Mouse (Mus musculus) hindbrain, embryonic 14.5 days (tissue): ENCODE measurements around the gene Adamts2. TPM values are rescaled to one million over a fixed set of nuclear protein-coding genes. Genes with fewer than 3 reads are reported as not detected.

Source experiments
- ATAC-seq: fragments of 200-750 bp; cut with Nextera tagmentation; 2 replicates; pipeline ENCODE4 v1.8.0; 2017; ENCODE audit warnings: moderate number of reproducible peaks, mild to moderate bottlenecking, moderate TSS enrichment, moderate library complexity; ENCODE audit not compliant: low FRiP score
- DNase-seq: peaks from one replicate; pipeline ENCODE4 v3.0.0-alpha.2; 2015; ENCODE audit warnings: low spot score
- H3K27ac ChIP-seq: fragments of 300-500 bp; sonication (generic); 2 replicates; pipeline ENCODE4 v1.5.1; 2014; ENCODE audit warnings: mild to moderate bottlenecking, moderate library complexity
- H3K27me3 ChIP-seq: fragments of 300-500 bp; sonication (generic); 2 replicates; pipeline ENCODE4 v1.6.1; 2014; ENCODE audit warnings: mild to moderate bottlenecking, low read length, mixed read lengths; ENCODE audit not compliant: control insufficient read depth, insufficient read depth
- H3K36me3 ChIP-seq: fragments of 300-500 bp; sonication (generic); replicated peaks from 2 replicates; pipeline ENCODE4 v1.6.1; 2014; ENCODE audit not compliant: control insufficient read depth, insufficient read depth
- H3K4me1 ChIP-seq: fragments of 300-500 bp; sonication (generic); replicated peaks from 2 replicates; pipeline ENCODE4 v1.6.1; 2014; ENCODE audit warnings: antibody characterized with exemption, low read length, mixed read lengths; ENCODE audit not compliant: control insufficient read depth, insufficient read depth
- H3K4me2 ChIP-seq: fragments of 300-500 bp; sonication (generic); replicated peaks from 2 replicates; pipeline ENCODE4 v1.6.1; 2014; ENCODE audit warnings: mild to moderate bottlenecking, moderate library complexity
- H3K4me3 ChIP-seq: fragments of 300-500 bp; sonication (generic); replicated peaks from 2 replicates; pipeline ENCODE4 v1.5.1; 2014; ENCODE audit warnings: mild to moderate bottlenecking, low read length
- H3K9ac ChIP-seq: fragments of 300-500 bp; sonication (generic); 2 replicates; pipeline ENCODE4 v1.6.1; 2014
- H3K9me3 ChIP-seq: fragments of 300-500 bp; sonication (generic); 2 replicates; pipeline ENCODE4 v1.6.1; 2016; ENCODE audit warnings: low read length; ENCODE audit not compliant: control insufficient read depth
- WGBS: fragments of 180-500 bp; shearing (Covaris S2); extraction: QIAGEN DNeasy Blood & Tissue Kit; methylation state at CpG from one replicate; pipeline ENCODE4 v1.1.7; 2014; 5-methylcytosine and 5-hydroxymethylcytosine counted together
- polyA plus RNA-seq: library from polyadenylated mRNA; unstranded; fragments of >200 nt; fragmentation: Nextera tagmentation; extraction: Ambion mirVana; gene quantifications from 2 replicates; pipeline ENCODE4 v1.2.1, GENCODE M21; 2014

The Adamts2 gene
- polyA plus RNA-seq, 1 experiment from 2014 or later, result 6.3 TPM

GRCm38 (mm10) chr11:50733146-50733545 is 131.3 kb downstream of the Adamts2 start:
- WGBS, result 71% methylated on average over 3 of the region's 3 CpGs
- no peak overlapping the region for H3K9ac ChIP-seq

GRCm38 (mm10) chr11:50734129-50734528 is 132.2 kb downstream of the Adamts2 start:
- Histone ChIP-seq H3K4me2 (no peak overlapping the region), H3K9ac (no peak overlapping the region), H3K36me3 (no peaks in the 10 kb centered on the region), H3K9me3 (no peaks in the 10 kb centered on the region), H3K27me3 (no peaks in the 10 kb centered on the region), H3K4me3 (no peak overlapping the region), H3K4me1 (no peaks in the 10 kb centered on the region), H3K27ac (no peak overlapping the region)
- ATAC-seq (no peak), DNase-seq (no peak)
- 63% methylated on average over 4 of the region's 4 CpGs for WGBS

More at GRCm38 (mm10) chr11:50733146-50733545, 131.3 kb downstream of the Adamts2 start:
- ATAC-seq, result no peak
- Histone ChIP-seq H3K4me1 (no peaks in the 10 kb centered on the region), H3K4me2 (no peak overlapping the region), H3K27ac (no peak overlapping the region), H3K36me3 (no peaks in the 10 kb centered on the region), H3K9me3 (no peaks in the 10 kb centered on the region), H3K27me3 (no peaks in the 10 kb centered on the region), H3K4me3 (no peak overlapping the region)
- no peak for DNase-seq

GRCm38 (mm10) chr11:50736548-50736947 is 134.7 kb downstream of the Adamts2 start:
- H3K9me3 ChIP-seq, result no peaks in the 10 kb centered on the region
- no peak for DNase-seq
- H3K27me3 ChIP-seq, result no peaks in the 10 kb centered on the region
- WGBS, result 83% methylated on average over 1 of the region's 1 CpGs
- H3K9ac ChIP-seq, result no peak overlapping the region
- ATAC-seq, result no peak
- H3K4me3 ChIP-seq, result no peak overlapping the region
- no peak overlapping the region for H3K4me2 ChIP-seq
- no peaks in the 10 kb centered on the region for H3K4me1 ChIP-seq
- H3K27ac ChIP-seq, result no peak overlapping the region
- H3K36me3 ChIP-seq, result no peaks in the 10 kb centered on the region

- no peaks in the 10 kb centered on the region for H3K36me3 ChIP-seq
- no peak overlapping the region for H3K9ac ChIP-seq
- DNase-seq (no peak), ATAC-seq (no peak)
- WGBS, result 97% methylated on average over 1 of the region's 1 CpGs
- H3K4me3 ChIP-seq, result no peak overlapping the region
- H3K4me2 ChIP-seq, result no peak overlapping the region
- no peak overlapping the region for H3K27ac ChIP-seq
- no peaks in the 10 kb centered on the region for H3K4me1 ChIP-seq
- no peaks in the 10 kb centered on the region for H3K9me3 ChIP-seq
- no peaks in the 10 kb centered on the region for H3K27me3 ChIP-seq
These were observed 136.6 kb downstream of the Adamts2 start for GRCm38 (mm10) chr11:50738436-50738835.

- H3K27me3 ChIP-seq, result no peaks in the 10 kb centered on the region
- no peaks in the 10 kb centered on the region for H3K36me3 ChIP-seq
- DNase-seq (no peak), ATAC-seq (no peak)
- H3K4me1 ChIP-seq, result no peaks in the 10 kb centered on the region
- WGBS, result 65% methylated on average over 10 of the region's 10 CpGs
- no peak overlapping the region for H3K9ac ChIP-seq
- no peak overlapping the region for H3K4me3 ChIP-seq
- no peaks in the 10 kb centered on the region for H3K9me3 ChIP-seq
- H3K27ac ChIP-seq, result no peak overlapping the region
- no peak overlapping the region for H3K4me2 ChIP-seq
These were observed 137.6 kb downstream of the Adamts2 start for GRCm38 (mm10) chr11:50739453-50739852.

GRCm38 (mm10) chr11:50742146-50742545 is 140.3 kb downstream of the Adamts2 start:
- 0 out of 2 replicates have a peak, but pooled peaks cover 6% of the 10 kb centered on the region for H3K4me1 ChIP-seq
- ATAC-seq (no peak), DNase-seq (no peak)
- H3K9ac ChIP-seq, result no peak overlapping the region
- H3K27me3 ChIP-seq, result no peaks in the 10 kb centered on the region
- H3K4me3 ChIP-seq, result no peak overlapping the region
- no peak overlapping the region for H3K4me2 ChIP-seq
- H3K27ac ChIP-seq, result no peak overlapping the region
- WGBS, result 90% methylated on average over 1 of the region's 1 CpGs
- no peaks in the 10 kb centered on the region for H3K36me3 ChIP-seq
- no peaks in the 10 kb centered on the region for H3K9me3 ChIP-seq

- Histone ChIP-seq H3K4me3 (no peak overlapping the region), H3K9ac (no peak overlapping the region), H3K4me1 (0 out of 2 replicates have a peak, but pooled peaks cover 6% of the 10 kb centered on the region), H3K9me3 (no peaks in the 10 kb centered on the region), H3K4me2 (no peak overlapping the region), H3K27ac (no peak overlapping the region), H3K27me3 (no peaks in the 10 kb centered on the region), H3K36me3 (no peaks in the 10 kb centered on the region)
- DNase-seq (no peak), ATAC-seq (no peak)
- WGBS, result 66% methylated on average over 6 of the region's 6 CpGs
These were observed 143.1 kb downstream of the Adamts2 start for GRCm38 (mm10) chr11:50744971-50745370.

- H3K27ac ChIP-seq, result no peak overlapping the region
- no peak overlapping the region for H3K4me2 ChIP-seq
- no peaks in the 10 kb centered on the region for H3K9me3 ChIP-seq
- H3K4me1 ChIP-seq, result 0 out of 2 replicates have a peak, but pooled peaks cover 6% of the 10 kb centered on the region
- H3K36me3 ChIP-seq, result no peaks in the 10 kb centered on the region
- no peak for ATAC-seq
- H3K9ac ChIP-seq, result no peak overlapping the region
- DNase-seq, result no peak
- 33% methylated on average over 2 of the region's 2 CpGs for WGBS
- no peaks in the 10 kb centered on the region for H3K27me3 ChIP-seq
- no peak overlapping the region for H3K4me3 ChIP-seq
These were observed 144.6 kb downstream of the Adamts2 start for GRCm38 (mm10) chr11:50746508-50746907.

- Histone ChIP-seq H3K4me2 (no peak overlapping the region), H3K4me1 (0 out of 2 replicates have a peak, but pooled peaks cover 1% of the 10 kb centered on the region), H3K4me3 (no peak overlapping the region), H3K9me3 (no peaks in the 10 kb centered on the region), H3K27me3 (no peaks in the 10 kb centered on the region), H3K27ac (no peak overlapping the region), H3K9ac (no peak overlapping the region), H3K36me3 (no peaks in the 10 kb centered on the region)
- ATAC-seq (peak; percentile 46; the same call in 1 of the 2 replicates), DNase-seq (no peak)
- 28% methylated on average over 7 of the region's 7 CpGs for WGBS
These were observed 149.2 kb downstream of the Adamts2 start for GRCm38 (mm10) chr11:50750983-50751585.

GRCm38 (mm10) chr11:50757741-50758140 is 155.9 kb downstream of the Adamts2 start:
- Histone ChIP-seq H3K4me2 (no peak overlapping the region), H3K27me3 (no peaks in the 10 kb centered on the region), H3K36me3 (no peaks in the 10 kb centered on the region), H3K9ac (no peak overlapping the region), H3K4me1 (no peaks in the 10 kb centered on the region), H3K9me3 (no peaks in the 10 kb centered on the region), H3K4me3 (no peak overlapping the region), H3K27ac (no peak overlapping the region)
- WGBS, result 50% methylated on average over 4 of the region's 4 CpGs
- no peak for DNase-seq
- no peak for ATAC-seq
